Comparison of ENCODE assay signal across 32 mouse cellular contexts in genomic region chr9:15971393-15971792, GRCm38 (mm10).
DNase-seq lines count a peak whose midpoint lies in the region; ATAC-seq and TF ChIP-seq lines count a peak whose summit lies in the region.
"Had no signal": no experiment of that assay in that cellular context is flagged by ENCODE, and none has a peak within 500 bp of the region (broad histone marks: within the 10 kb centered on the region; RNA-seq: fewer than 3 reads in every experiment).

No protein-coding gene starts in this region.

- no peak for TF ChIP-seq EP300 in liver, postnatal 0 days (IDR thresholded peaks at IDR 0.05; ENCODE audit: low read depth)

- peak; percentile 17 to 60 for DNase-seq in adrenal gland, adult (ENCODE audit: inconsistent age in 2 of 2, low spot score in 1 of 2)
- DNase-seq in adrenal gland, postnatal 4 days (ENCODE audit: low spot score in 2 of 2): no peak
- DNase-seq in liver, adult 2 months (ENCODE audit: extremely low read depth, low read depth, low spot score): peak; percentile 7
- DNase-seq in liver, postnatal 0 days: no peak
- peak; percentile 1 for DNase-seq in 416B (ENCODE audit: low read depth)
- DNase-seq in fat pad, adult 2 months (ENCODE audit: extremely low read depth, low read depth, low spot score): peak; percentile 56
- no peak for DNase-seq in spleen, adult 18-20 months
- DNase-seq: adrenal gland, postnatal 10 days; gastrocnemius, postnatal 14 days; heart, adult 11 months; heart, postnatal 4 days; kidney, adult 8-10 months; kidney, postnatal 4 days; lung, adult 2 months; retina, postnatal 1 day; right cerebral cortex, postnatal 14 days; thymus, adult 18-20 months; thymus, postnatal 36 days had no signal

- TF ChIP-seq CTCF in liver, adult 2 months (IDR thresholded peaks at IDR 0.05; ENCODE audit: low read depth, low read length): no peak
- no peak for TF ChIP-seq CTCF in liver, postnatal 0 days (IDR thresholded peaks at IDR 0.05; ENCODE audit: low read depth)

- no peaks in the 10 kb centered on the region for H3K4me1 ChIP-seq in liver, adult 2 months (ENCODE audit: control insufficient read depth, insufficient read depth, low read length)
- no peaks in the 10 kb centered on the region for H3K4me1 ChIP-seq in liver, postnatal 0 days (ENCODE audit: insufficient read depth)
- H3K4me1 ChIP-seq: embryonic facial prominence, embryonic 13.5 days; forebrain, embryonic 13.5 days; heart, embryonic 12.5 days; hindbrain, embryonic 13.5 days; limb, embryonic 13.5 days; liver, embryonic 12.5 days; midbrain, embryonic 10.5 days; midbrain, embryonic 15.5 days; neural tube, embryonic 15.5 days had no signal

- no peaks in the 10 kb centered on the region for H3K27me3 ChIP-seq in liver, adult 2 months (ENCODE audit: control insufficient read depth, insufficient read depth, low read length)
- H3K27me3 ChIP-seq in liver, postnatal 0 days (ENCODE audit: insufficient read depth, low read length): no peaks in the 10 kb centered on the region
- H3K27me3 ChIP-seq: embryonic facial prominence, embryonic 13.5 days; forebrain, embryonic 13.5 days; heart, embryonic 12.5 days; hindbrain, embryonic 13.5 days; limb, embryonic 13.5 days; liver, embryonic 12.5 days; midbrain, embryonic 15.5 days; neural tube, embryonic 15.5 days had no signal

- H3K9ac ChIP-seq in liver, adult 2 months (ENCODE audit: low read depth, low read length): no peak overlapping the region
- no peak overlapping the region for H3K9ac ChIP-seq in liver, postnatal 0 days (replicated peaks)
- H3K9ac ChIP-seq: embryonic facial prominence, embryonic 13.5 days; forebrain, embryonic 13.5 days; heart, embryonic 12.5 days; hindbrain, embryonic 13.5 days; limb, embryonic 13.5 days; liver, embryonic 12.5 days; midbrain, embryonic 15.5 days; neural tube, embryonic 15.5 days had no signal

- TF ChIP-seq POLR2A in liver, adult 2 months (IDR thresholded peaks at IDR 0.05; ENCODE audit: extremely low read depth, insufficient read depth, low read length): no peak

- H3K4me2 ChIP-seq in liver, postnatal 0 days (ENCODE audit: low read depth, low read length): no peak overlapping the region
- H3K4me2 ChIP-seq: embryonic facial prominence, embryonic 13.5 days; forebrain, embryonic 13.5 days; heart, embryonic 12.5 days; hindbrain, embryonic 13.5 days; limb, embryonic 13.5 days; liver, embryonic 12.5 days; midbrain, embryonic 15.5 days; neural tube, embryonic 15.5 days had no signal

- H3K36me3 ChIP-seq in liver, adult 2 months (ENCODE audit: control insufficient read depth, insufficient read depth, low read length): no peaks in the 10 kb centered on the region
- H3K36me3 ChIP-seq in liver, postnatal 0 days (replicated peaks; ENCODE audit: insufficient read depth, low read length): no peaks in the 10 kb centered on the region
- H3K36me3 ChIP-seq: embryonic facial prominence, embryonic 13.5 days; G1E; heart, embryonic 12.5 days; limb, embryonic 13.5 days; liver, embryonic 12.5 days; midbrain, embryonic 15.5 days had no signal

- no peak for ATAC-seq in liver, postnatal 0 days
- no peak for ATAC-seq in erythroid progenitor cell, adult 5-6 weeks (replicated peaks; ENCODE audit: low FRiP score, poor library complexity, severe bottlenecking)
- ATAC-seq: forebrain, embryonic 13.5 days; intestine, embryonic 16.5 days; liver, embryonic 12.5 days; midbrain, embryonic 15.5 days had no signal

- no peak overlapping the region for H3K4me3 ChIP-seq in liver, adult 2 months (ENCODE audit: insufficient read depth, low read depth, low read length)
- no peak overlapping the region for H3K4me3 ChIP-seq in liver, postnatal 0 days (ENCODE audit: low read depth, low read length)
- H3K4me3 ChIP-seq: embryonic facial prominence, embryonic 13.5 days; forebrain, embryonic 13.5 days; heart, embryonic 12.5 days; hindbrain, embryonic 13.5 days; limb, embryonic 13.5 days; liver, embryonic 12.5 days; midbrain, embryonic 10.5 days; midbrain, embryonic 15.5 days; neural tube, embryonic 15.5 days had no signal

- H3K27ac ChIP-seq in liver, adult 2 months (replicated peaks; ENCODE audit: insufficient read depth, low read depth, low read length): no peak overlapping the region
- H3K27ac ChIP-seq in liver, postnatal 0 days (ENCODE audit: low read depth): no peak overlapping the region
- H3K27ac ChIP-seq: embryonic facial prominence, embryonic 13.5 days; forebrain, embryonic 13.5 days; hindbrain, embryonic 13.5 days; kidney, postnatal 0 days; limb, embryonic 13.5 days; liver, embryonic 12.5 days; midbrain, embryonic 10.5 days; midbrain, embryonic 15.5 days; neural tube, embryonic 15.5 days; stomach, postnatal 0 days had no signal

- H3K79me2 ChIP-seq in liver, adult 2 months (ENCODE audit: control insufficient read depth, insufficient read depth, low read length): no peaks in the 10 kb centered on the region

- H3K9me3 ChIP-seq in liver, postnatal 0 days (ENCODE audit: low read length): no peaks in the 10 kb centered on the region
- H3K9me3 ChIP-seq: embryonic facial prominence, embryonic 13.5 days; forebrain, embryonic 13.5 days; G1E; heart, embryonic 12.5 days; hindbrain, embryonic 13.5 days; limb, embryonic 13.5 days; liver, embryonic 12.5 days; midbrain, embryonic 10.5 days; midbrain, embryonic 15.5 days; neural tube, embryonic 15.5 days had no signal

Comparison
In these comparisons a context has a peak if more than half of its experiments do, and no peak if none do; other contexts are left out.
1. DNase-seq: peak in adrenal gland, adult (2 of 2), liver, adult 2 months (single experiment), 416B (single experiment) and fat pad, adult 2 months (single experiment); none in adrenal gland, postnatal 4 days (0 of 2), liver, postnatal 0 days (single experiment) and spleen, adult 18-20 months (0 of 2).